Mouse (Mus musculus): ENCODE measurements around the gene Mlip.

Gene Mlip

DNA sequence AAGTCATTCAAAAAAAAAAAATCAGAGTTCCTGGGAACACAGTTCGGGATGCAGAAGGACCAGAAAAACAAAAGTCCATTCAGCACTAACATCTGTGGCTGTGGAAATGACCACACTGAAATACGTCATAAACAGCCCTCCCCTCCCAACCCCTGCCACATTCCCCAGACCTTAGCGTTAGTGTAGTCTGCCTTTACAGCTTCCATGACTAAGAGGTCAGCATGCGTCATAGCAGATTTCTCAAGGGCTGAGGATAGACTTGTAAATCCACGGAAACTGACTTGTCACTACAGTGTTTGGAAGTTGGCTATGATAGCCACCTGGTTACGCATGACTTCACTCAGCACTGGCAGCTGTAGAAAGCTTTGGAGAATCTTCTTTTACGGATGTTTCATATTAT, 8.5 kb downstream of the Mlip start:
- DNase-seq, result no peak

DNA sequence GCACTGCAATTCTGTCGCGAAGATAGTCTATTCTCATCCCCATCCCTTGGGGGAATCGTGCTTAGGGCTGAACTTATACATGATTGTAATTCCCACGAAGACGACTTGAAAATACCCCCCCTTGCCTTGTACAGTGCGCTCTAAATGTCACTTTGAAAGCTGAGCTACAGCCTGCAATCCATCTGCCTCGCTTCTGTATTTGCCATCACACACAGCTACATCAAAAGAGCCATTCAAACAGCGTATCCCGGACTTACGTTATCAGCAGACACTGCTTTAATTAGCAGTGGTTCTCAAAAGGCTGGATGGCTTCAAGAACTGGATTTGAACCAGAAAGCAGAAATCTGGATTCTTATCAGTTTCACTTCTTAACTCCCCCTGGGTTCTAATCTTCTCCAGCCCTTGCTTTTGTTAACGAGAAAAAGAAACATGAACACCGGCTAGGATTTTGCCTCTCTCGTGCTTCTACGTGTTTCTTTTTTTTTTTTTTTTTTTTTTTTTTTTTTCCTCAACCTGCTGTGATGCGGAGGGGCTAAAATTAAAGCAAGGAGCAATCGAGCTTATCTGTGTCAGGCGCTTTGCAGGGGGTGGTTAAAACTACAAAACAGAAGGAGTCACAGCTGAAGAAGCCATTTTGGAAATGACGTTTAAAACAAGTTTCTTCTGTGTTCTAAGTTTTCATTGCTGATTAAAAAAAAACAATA, 12.5 kb downstream of the Mlip start:
- peak; percentile 38 for DNase-seq

DNA sequence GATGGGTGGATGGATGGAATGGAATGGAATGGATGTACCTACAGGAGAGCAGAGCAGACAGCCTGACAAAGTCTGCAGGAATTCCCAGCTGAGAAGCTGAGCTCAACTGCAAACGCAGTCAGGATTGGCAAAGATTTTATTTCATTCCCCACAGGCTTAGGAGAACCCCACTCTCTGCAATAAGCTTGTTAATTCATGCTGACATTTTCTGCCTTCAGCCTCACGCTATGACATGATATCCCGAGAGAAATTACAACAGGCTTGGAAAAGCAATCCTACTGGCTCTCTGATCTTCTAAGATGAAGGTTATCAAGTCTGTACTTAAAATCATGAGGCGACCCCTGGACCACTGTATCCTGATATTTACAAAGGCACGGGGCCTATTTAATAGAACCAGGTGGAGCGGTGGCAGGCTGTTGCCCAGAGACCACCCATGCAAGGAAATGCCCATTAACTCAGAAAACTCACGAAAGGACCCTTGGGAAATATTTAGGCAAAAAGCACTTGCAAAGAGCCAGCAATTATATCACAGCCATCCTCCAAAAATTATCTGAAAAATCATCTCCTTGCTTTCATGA, 13.1 kb downstream of the Mlip start:
- DNase-seq, result no peak

DNA sequence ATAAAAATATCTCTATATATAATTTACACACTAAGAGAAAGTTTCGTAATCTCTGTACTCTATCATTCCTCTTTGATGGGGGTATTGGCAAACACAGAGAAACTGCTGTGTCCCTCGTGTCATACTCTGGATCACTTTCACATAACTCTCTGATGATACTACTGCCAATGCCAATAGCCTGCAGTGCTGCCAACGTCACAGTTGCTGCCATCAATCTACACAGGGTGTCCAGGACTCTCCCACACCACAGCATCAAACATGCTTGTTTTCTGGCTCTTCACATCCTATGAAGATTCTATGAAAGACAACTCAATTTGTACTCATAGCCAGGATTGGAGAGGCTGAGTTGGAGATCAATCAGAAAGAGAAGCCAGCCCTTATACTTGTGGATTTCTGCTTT, 17.4 kb downstream of the Mlip start:
- no peak for DNase-seq

DNA sequence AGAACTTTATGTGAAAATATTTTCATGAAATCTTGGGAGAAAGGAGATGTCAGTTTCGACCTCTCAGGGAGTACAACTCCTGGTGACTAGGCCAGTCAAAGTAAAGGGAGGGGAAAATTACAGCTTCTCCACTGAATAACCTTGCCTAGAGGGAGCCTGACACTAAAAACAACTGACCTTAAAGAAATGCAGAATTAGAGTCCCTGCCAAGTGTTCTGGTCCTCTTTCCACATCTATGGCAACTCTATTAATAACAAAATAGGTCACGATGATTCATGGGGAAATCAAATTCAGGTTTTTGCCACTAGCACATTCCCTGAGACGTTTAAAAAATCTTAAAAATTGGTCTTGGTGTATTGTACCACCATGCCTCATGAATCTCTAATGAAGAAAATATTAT, 34.4 kb downstream of the Mlip start:
- DNase-seq, result no peak

DNA sequence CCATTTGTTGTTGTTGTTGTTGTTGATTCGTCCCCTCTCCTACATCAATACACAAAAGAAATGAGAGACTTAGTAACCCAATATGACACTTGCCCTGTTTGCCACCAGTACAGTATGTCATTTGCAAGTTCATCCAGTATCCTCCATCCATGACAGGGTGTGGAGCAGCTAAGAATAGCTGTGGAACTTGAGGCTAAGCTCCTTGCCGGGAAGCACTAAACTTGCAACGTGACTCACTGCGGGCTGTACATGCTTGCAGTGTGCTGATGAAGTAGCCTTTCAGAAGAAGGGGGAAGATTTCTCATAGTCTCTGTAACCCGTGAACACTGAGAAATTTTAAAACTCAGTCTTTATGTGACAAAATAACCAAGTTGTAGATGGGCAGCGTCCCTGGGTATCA, 42.2 kb downstream of the Mlip start:
- no peak for DNase-seq

DNA sequence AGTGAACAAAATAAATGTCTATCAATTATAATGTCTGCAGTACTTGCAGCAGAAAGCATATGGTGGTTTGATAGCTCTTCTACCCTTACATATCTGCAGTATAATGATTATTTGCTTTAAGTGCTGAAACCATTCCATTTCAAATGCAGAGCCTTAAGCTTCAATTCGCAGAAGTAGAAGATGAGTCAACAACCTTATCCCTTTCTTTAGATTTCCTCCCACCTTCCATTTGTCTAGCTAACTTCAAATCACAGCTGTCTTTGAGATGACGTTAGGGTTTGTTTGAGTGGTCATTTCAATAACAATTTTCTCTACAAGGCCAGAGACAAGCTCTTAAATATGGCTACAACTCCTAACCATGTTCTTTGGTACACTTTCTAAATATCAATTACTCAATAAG, 47.4 kb downstream of the Mlip start:
- no peak for DNase-seq

DNA sequence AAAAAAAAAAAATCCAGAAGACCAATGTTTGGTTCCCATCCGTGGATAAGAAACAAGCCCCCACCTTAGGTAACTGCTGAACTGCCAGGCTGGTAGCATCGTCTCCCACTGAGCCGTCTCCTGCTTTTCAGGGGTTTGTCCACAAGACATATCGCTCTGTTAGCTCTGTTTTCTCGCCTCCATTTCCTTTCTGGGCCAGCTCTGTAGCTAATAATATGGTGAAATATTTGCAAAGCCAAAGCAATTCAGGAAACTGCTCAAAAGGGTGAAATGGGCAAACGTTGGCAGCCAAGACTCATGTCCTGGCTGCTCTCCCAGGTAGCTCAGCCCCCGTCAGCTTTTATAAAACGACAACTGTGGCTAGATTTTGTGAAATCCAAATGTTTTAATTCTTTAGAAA, 50.4 kb downstream of the Mlip start:
- peak; percentile 24 for DNase-seq

DNA sequence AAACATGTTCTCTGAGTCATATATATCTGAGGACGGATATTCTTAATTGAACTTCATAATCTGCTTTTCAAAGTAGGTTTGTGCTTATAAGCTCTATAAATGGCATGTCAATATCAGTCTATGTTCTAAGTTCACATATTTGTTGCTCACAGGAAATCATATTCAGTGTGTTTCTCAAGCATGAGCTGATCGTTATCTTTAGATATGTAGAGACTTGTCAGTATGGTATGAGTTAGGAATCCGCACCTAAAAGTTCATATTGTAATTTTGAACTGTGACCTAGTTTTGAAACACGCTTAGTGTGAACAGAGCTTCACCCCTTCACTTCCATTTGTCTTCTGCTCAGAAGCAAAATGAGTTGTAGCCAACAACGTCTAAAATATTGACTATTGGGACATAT, 64.8 kb downstream of the Mlip start:
- no peak for DNase-seq

DNA sequence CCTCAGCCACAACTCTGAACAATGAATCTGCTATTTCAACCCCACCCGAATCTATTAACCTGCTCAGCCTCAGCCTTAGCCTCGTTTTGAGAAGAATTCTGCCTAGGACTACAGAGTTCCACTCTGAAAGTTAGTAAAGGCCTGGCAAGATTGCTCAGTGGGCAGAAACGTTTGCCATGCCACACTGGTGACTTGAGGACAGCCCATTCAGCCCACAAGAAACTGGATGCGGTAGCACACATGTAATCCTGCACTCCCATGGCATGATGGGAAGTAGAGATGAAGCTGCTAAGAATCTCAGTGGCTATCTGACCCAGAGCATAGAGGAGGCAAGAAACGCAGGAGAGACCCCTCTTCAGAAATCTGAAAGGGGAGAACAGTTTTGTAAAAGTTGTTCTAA, 73.4 kb downstream of the Mlip start:
- no peak for DNase-seq

DNA sequence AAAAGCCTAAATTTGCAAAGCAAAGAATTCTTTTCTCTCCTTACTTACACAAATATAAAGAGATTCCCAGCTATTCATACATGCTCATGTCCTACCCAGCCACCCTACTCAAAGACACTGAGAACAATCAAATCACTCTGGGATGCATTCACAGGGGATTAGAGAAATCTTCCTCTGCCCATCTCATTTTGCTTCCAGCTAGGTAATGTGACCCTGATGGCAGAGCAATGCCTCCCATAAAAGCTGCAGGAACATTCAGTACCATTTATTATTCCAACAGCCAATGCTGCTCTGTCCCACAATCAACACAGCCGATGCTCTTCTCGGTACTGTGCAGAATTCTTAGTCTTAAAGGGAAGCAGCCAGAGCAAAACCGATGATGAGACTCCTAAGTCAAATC, 74.7 kb downstream of the Mlip start:
- no peak for DNase-seq

DNA sequence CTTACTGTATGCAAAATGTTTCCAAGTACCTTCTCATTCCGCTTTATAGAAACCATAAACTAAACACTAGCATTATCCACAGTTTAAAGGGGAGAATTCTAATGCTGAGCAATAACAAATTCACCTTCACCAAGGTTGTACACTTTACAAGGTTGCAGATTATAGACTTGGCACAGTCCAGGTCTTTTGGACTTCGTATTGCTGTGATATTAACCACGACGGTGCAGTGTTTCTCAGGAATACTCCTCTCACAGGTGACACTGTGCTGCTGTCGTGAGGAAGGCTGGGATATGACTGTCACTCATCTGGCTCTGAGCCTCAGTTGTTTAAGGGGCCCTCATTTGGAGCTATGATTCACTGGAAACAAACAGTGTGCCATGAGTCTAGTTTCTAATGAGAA, 75.5 kb downstream of the Mlip start:
- DNase-seq, result no peak

DNA sequence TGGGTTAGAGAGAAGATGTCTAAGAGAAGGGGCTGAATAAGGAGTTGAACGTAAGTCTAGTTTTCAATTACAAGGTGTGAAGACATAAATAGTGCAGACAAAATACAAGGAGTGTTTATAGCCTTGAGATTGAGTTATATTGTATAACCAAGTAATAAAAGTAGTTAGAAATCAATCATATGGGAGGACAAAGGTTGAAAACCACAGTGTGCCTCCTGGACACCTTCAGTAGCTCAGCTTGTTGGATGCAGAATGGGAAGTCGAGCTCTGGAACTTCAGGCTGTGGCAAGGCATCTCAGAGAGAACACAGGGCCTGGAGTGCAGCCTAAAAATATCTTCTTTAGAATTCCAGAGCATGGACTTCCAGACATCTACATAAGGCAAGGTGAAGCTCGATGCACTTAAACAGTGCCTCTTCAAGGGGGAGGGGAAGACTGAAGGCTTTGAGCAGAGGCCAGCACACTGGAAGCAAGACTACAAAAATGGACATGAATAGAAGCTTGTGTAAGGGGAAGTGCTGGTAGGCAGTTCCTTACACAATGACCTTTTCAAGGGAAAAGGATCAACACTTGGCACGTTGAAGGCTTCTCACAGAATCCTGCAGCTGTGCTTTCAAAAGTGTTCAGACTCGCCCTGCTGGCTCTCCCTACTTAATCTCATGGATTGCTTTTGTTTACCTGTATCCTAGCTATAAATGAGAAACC, 76.2 kb downstream of the Mlip start:
- DNase-seq, result no peak

DNA sequence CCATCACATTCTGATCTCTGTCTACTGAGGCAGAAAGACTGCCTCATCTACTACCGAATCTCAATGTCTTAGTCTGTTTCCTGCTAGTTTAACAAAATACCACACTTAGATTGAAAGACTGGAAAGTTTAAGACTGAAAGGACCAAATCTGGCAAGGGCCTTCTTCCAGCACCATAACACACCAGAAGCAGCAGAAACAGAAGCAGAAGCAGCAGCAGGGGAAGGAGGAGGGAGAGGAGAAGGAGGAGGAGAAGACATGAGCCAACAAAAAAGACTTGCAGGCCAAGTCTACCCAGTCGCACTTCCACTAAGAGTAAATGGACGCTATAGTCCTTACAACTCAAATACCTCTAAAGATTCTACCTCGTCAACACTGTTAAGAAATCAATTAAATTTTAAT, 80.0 kb downstream of the Mlip start:
- no peak for DNase-seq

DNA sequence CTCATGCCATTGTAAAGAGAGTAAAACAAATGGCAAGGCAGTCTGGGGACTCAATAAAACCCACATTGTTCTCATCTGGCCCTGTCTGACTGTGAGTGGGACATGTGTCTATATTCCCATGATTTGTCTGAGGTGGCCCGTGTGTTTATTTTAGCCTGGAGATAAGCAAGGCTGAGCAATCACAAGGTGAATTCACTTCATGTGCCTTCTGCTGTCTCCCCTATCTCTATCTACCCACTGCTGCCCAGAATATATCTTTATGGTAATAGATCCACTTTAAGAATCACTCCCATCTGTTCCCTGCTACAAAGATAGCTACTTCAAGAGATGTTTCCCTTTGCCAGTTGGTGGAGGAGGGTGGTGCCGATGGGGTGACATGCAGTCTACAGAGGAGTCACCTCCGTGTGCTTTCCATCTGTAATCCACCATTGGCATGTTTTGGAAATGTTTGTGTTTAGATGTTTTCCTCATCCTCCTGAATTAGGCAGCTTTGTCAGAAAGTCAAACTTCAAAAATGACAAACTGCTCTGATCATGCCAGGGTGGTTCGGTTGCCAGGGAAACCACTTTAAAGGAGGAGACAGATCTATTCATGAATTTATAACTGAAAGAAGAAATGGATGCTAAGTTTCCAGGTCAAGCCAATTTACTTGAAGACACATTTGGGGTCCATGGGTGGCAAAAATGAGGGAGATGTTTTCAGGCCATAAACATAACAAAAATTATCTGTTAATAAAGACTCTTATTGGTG, 87.3 kb downstream of the Mlip start:
- DNase-seq, result peak; percentile 38

DNA sequence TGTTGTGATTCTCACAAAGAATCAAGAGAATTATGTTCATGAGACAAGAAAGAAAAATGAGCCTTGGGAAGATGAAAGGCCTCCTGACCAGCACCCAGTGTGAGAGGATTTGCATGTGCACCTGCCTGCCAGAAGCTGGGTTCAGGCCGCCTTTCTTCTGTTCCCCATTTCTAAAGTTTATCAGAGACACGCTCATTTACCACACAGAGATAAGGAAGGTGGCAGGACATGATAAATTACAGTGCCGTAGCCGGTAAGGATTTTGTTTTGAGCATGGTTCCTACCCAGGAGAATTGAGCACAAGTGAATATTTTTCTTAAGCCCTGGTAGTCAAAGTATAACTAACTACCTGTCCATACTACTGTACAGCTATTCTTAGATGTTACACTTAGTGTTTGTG, 93.7 kb downstream of the Mlip start:
- no peak for DNase-seq

DNA sequence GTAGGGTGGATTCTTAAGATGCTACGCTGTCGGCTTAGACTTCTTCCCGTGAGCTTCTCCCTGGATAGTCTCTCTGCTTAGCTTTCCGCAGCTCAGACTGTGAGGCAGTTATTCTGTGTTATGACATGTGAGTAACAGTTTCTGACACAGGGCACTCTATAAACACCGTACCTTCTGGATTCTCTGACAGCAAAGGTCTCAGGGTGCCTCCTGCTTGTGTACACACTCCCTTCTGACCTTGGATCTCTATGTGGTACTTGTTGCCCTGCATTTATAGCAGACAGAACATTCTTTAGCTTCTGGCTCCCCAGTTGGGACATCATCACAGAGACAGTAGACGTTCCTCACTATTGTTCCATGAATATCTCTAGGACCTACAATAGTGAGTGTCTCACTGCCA, 94.5 kb downstream of the Mlip start:
- no peak for DNase-seq

DNA sequence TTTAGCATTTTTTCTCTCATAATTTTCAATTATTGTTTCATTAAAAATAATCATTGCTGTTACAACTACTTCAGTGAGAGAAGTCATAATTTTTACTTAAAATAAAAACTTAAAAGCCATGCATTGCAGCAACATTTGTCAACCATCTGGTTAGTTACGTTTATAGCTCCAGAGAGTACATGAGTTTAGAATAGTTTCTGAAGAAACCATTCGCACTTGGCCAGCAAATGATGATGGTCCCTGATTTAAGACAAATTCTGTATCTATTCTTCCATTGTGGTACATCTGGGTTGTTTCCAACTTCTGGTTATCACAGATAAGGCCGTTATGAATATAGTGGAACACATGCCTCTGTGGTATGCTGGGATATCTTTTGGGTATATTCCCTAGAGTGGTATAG, 98.3 kb downstream of the Mlip start:
- no peak for DNase-seq

DNA sequence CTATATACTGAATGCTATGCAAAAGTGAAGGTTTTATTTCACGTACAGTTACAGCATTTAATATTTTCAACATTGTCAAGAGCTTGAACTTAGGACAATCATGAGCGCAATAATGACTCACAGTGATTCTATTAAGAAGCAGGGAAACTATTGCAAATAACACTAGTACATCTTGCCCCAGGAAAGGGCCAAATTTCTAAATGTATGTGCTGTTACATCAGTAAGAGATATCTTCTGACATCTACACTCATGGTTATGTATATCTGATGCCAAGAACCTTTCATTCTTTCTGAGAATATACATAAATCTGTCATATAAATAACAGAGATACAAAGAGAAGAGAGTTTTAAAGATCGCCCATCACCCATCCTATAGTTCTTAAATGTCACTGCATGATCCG, 100.0 kb downstream of the Mlip start:
- DNase-seq, result no peak

DNA sequence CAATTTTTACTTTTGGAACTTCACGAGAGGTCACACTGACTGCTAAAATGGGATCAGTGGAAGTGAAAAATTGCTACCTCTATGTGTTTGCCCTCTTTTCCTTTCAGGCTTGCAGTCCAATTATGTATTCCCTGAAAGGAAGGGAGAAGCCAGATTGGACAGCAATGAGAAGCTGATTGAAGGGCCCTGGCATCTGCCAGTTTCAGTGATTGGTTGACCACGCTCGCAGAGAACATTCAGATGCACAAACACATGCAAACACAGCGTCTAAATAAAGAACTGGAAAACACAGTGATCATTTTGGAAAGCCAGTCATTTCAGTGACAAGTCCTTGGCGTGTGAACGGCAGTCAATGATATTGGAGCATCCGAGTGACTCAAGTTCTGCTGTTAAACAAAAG, 100.6 kb downstream of the Mlip start:
- DNase-seq, result peak; percentile 39

DNA sequence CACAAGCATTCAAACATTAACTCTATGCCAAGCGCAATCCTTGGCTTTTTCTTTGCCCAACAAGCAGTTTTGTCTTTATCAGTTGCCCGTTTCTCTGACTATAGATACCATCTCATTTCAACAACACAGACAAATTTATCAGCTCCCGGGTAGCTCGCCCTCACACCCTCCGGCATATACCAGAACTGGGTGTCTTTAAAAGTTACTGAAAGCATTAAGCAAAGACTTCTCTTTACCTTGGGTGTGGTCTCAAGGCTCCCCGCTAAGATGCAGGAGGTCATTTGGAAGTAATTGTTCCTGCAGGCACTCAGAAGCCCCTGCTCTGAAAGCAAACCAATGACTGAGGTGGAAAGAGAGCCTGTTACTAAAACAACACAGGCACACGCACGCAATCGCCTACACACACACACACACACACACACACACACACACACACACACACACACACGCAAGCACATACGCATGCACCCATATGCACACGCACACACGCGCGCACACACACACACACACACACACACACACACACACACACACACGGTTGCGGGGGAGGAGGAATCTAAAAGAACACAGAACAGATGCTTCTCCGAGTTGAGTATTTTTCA, 101.2 kb downstream of the Mlip start:
- DNase-seq, result peak; percentile 42

DNA sequence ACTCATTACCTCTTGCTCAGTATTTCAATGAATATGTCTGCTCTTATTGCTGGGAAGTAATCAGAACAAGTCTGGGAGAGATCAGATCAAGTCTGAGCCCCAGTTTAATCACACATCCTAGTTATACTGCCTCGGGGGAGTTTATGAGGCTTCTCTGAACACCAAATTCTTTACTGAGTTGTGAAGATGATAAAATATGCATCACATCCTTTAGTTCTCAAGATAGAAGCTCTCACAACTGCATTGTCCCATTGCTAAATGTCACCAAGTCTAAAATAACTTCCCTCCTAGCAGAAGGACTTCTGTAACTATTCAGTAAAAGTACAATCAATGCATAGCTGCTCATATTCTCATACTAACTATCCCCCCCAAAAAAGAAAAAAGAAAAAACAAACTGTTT, 154.5 kb downstream of the Mlip start:
- no peak for DNase-seq

DNA sequence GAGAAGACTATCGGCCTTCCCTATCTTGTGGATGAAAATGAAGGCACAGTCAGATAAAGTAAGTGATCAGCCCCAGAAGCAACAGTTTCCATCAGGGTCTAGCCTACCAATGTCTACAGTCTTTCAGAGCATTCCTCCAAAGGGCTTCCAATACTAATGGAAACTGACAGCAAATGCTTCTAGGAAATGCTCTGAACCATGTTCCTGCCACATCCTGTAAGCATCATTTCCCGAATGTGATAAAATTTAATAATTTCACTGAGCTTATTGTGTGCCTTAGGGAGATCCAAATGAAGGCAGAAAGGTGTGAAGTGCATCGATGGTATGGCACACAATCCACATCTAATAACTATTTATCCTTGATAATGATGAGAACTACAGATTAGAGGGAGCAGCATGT, 173.3 kb downstream of the Mlip start:
- no peak for DNase-seq

DNA sequence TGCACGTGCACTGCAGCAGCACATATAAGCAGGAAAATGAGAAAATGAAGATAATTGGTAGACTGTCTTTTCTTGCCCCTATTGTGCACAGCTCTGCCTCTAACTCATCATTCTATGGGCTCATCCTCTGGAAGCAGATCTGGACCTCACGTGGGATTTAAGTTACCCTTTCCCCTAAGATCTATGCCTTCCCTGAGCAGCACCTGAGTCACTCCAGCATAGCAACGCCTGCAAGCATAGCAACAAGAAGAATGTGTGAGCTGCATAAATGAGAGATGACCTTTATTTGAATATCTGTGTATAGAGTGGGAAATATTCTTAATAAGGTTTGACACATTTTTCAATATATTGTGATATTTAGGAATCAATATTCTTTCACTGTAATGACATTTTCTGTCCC, 176.9 kb downstream of the Mlip start:
- DNase-seq, result no peak

Measured in right cerebral cortex, postnatal 25 days (tissue).